Mouse (Mus musculus) thymus, adult 2 months (tissue): ENCODE measurements around the gene Notch3.

ENCODE experiments used
- CTCF ChIP-seq: fragments of 200-500 bp; IDR thresholded peaks from 2 replicates; pipeline ENCODE4 v1.5.1; 2012; ENCODE audit warnings: mild to moderate bottlenecking, control low read depth, low read length, moderate library complexity, borderline replicate concordance; ENCODE audit not compliant: control insufficient read depth, poor library complexity, insufficient read depth; ENCODE audit errors: extremely low read depth
- POLR2A ChIP-seq: fragments of 200-500 bp; IDR thresholded peaks from 2 replicates; pipeline ENCODE4 v1.6.1; 2012; ENCODE audit warnings: mild to moderate bottlenecking, low read length, control low read depth, moderate library complexity; ENCODE audit not compliant: control insufficient read depth, poor library complexity, insufficient read depth; ENCODE audit errors: extremely low read depth

DNA sequence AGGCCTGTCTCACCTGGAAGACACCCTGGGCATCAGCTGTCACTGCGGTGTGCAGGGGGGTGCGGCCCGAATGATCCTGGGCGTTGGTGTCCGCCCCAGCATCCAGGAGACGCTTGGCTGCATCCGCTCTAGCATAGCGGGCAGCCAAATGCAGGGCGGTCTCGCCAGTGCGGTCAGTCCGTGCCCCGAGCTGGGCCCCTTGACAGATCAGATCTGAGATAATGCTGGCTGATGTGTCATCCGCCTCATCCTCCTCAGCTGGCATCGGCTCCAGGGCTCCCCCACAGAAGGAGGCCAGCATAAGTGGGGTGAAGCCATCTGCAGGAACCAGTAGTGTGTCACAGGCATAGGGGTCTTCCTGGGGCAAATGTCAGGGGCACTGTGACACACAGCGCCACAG, 33.3 kb downstream of the Notch3 start:
- TF ChIP-seq CTCF, result no peak
- no peak for TF ChIP-seq POLR2A
